Mouse (Mus musculus) MEL (cell line): ENCODE results near the gene Sh3tc1. TPM values are rescaled to one million over a fixed set of nuclear protein-coding genes. Genes with fewer than 3 reads are reported as not detected.

ENCODE experiments used
- DNase-seq: peaks from one replicate; pipeline ENCODE4 v3.0.0; 2011; ENCODE audit warnings: low read depth, low spot score
- H3K27ac ChIP-seq: 2 replicates; pipeline ENCODE4 v1.5.1; 2012; ENCODE audit warnings: low read depth, mild to moderate bottlenecking, control low read depth, low read length, moderate library complexity; ENCODE audit not compliant: control insufficient read depth
- H3K27me3 ChIP-seq, 2 experiments: fragments of 150-350 bp in 1 of 2; sonication (generic) in 1 of 2; 2 replicates each; pipeline ENCODE4 v1.6.1; 2012; ENCODE audit warnings: low read length in 2 of 2, mild to moderate bottlenecking in 2 of 2, improper control_type of control experiment in 1 of 2, moderate library complexity in 1 of 2; ENCODE audit not compliant: insufficient read depth in 2 of 2, control insufficient read depth in 1 of 2
- H3K36me3 ChIP-seq, 2 experiments: 2 replicates each; pipeline ENCODE4 v1.6.1; 2012 to 2014; ENCODE audit warnings: low read length in 2 of 2, improper control_type of control experiment in 1 of 2, inconsistent platforms in 1 of 2, mild to moderate bottlenecking in 1 of 2; ENCODE audit not compliant: insufficient read depth in 2 of 2, control insufficient read depth in 1 of 2
- H3K4me1 ChIP-seq, 2 experiments: fragments of 150-350 bp in 1 of 2; sonication (generic) in 1 of 2; 2 replicates each; pipeline ENCODE4 v1.6.1; 2012; ENCODE audit warnings: low read length in 2 of 2, improper control_type of control experiment in 1 of 2, mild to moderate bottlenecking in 1 of 2; ENCODE audit not compliant: insufficient read depth in 2 of 2, control insufficient read depth in 1 of 2
- H3K4me3 ChIP-seq, 2 experiments: fragments of 150-350 bp in 1 of 2; sonication (generic) in 1 of 2; 2 replicates each; pipeline ENCODE4 v1.5.1; 2012; ENCODE audit warnings: low read depth in 2 of 2, low read length in 2 of 2, mild to moderate bottlenecking in 2 of 2, moderate library complexity in 2 of 2, control low read depth in 1 of 2, improper control_type of control experiment in 1 of 2; ENCODE audit not compliant: control insufficient read depth in 1 of 2, insufficient read depth in 1 of 2
- H3K79me2 ChIP-seq: 2 replicates; pipeline ENCODE4 v1.6.1; 2012; ENCODE audit warnings: mild to moderate bottlenecking, low read length, moderate library complexity; ENCODE audit not compliant: control insufficient read depth, poor library complexity, insufficient read depth
- H3K9ac ChIP-seq: 2 replicates; pipeline ENCODE4 v1.6.1; 2012; ENCODE audit warnings: low read depth, mild to moderate bottlenecking, control low read depth, low read length, moderate library complexity; ENCODE audit not compliant: control insufficient read depth, poor library complexity, severe bottlenecking
- H3K9me3 ChIP-seq: fragments of 150-350 bp; sonication (generic); replicated peaks from 2 replicates; pipeline ENCODE4 v1.6.1; 2012; ENCODE audit warnings: mild to moderate bottlenecking, low read length, improper control_type of control experiment, moderate library complexity; ENCODE audit not compliant: insufficient read depth
- CHD1 ChIP-seq: IDR thresholded peaks from 2 replicates; pipeline ENCODE4 v1.6.1; 2012; ENCODE audit warnings: low read depth, mild to moderate bottlenecking, inconsistent platforms, low read length, improper control_type of control experiment
- CHD2 ChIP-seq: IDR thresholded peaks from 2 replicates; pipeline ENCODE4 v1.6.1; 2011; ENCODE audit warnings: low read length, improper control_type of control experiment
- CTCF ChIP-seq, 3 experiments: IDR thresholded peaks in 2 of 3; conservative IDR thresholded peaks in 1 of 3; 2 replicates each; pipeline ENCODE4 v1.5.1; 2011 to 2012; ENCODE audit warnings: low read length in 3 of 3, low read depth in 2 of 3, mild to moderate bottlenecking in 2 of 3, improper control_type of control experiment in 1 of 3, inconsistent platforms in 1 of 3, mixed read lengths in 1 of 3, moderate library complexity in 1 of 3; ENCODE audit not compliant: control insufficient read depth in 1 of 3, insufficient read depth in 1 of 3, poor library complexity in 1 of 3, severe bottlenecking in 1 of 3
- E2F4 ChIP-seq: IDR thresholded peaks from 2 replicates; pipeline ENCODE4 v1.6.1; 2011; ENCODE audit warnings: low read depth, low read length, improper control_type of control experiment, borderline replicate concordance
- ELF1 ChIP-seq: IDR thresholded peaks from 2 replicates; pipeline ENCODE4 v1.6.1; 2014; ENCODE audit warnings: low read depth, mild to moderate bottlenecking, inconsistent platforms, low read length, improper control_type of control experiment, moderate library complexity
- GABPA ChIP-seq: IDR thresholded peaks from 2 replicates; pipeline ENCODE4 v1.6.1; 2012; ENCODE audit warnings: low read depth, mild to moderate bottlenecking, inconsistent platforms, low read length, improper control_type of control experiment, moderate library complexity
- HCFC1 ChIP-seq: IDR thresholded peaks from 2 replicates; pipeline ENCODE4 v1.6.1; 2012; ENCODE audit warnings: low read depth, mild to moderate bottlenecking, inconsistent platforms, low read length, improper control_type of control experiment, moderate library complexity
- KAT2A ChIP-seq: conservative IDR thresholded peaks from 2 replicates; pipeline ENCODE4 v1.6.1; 2012; ENCODE audit warnings: low read depth, low read length, improper control_type of control experiment, inconsistent platforms
- MAFK ChIP-seq: IDR thresholded peaks from 2 replicates; pipeline ENCODE4 v1.6.1; 2011; ENCODE audit warnings: low read depth, mild to moderate bottlenecking, low read length, improper control_type of control experiment, borderline replicate concordance
- MYB ChIP-seq: IDR thresholded peaks from 2 replicates; pipeline ENCODE4 v1.6.1; 2011; ENCODE audit warnings: mild to moderate bottlenecking, low read depth, low read length, improper control_type of control experiment
- NELFE ChIP-seq: IDR thresholded peaks from 2 replicates; pipeline ENCODE4 v1.6.1; 2011; ENCODE audit warnings: low read depth, low read length, improper control_type of control experiment
- NRF1 ChIP-seq: IDR thresholded peaks from 2 replicates; pipeline ENCODE4 v1.6.1; 2014; ENCODE audit warnings: low read depth, mild to moderate bottlenecking, inconsistent platforms, low read length, improper control_type of control experiment, moderate library complexity; ENCODE audit not compliant: poor library complexity, insufficient read depth, severe bottlenecking
- POLR2A ChIP-seq, 2 experiments: IDR thresholded peaks; 2 replicates each; pipeline ENCODE4 v1.6.1; 2011 to 2012; ENCODE audit warnings: low read length in 2 of 2, mild to moderate bottlenecking in 2 of 2, control low read depth in 1 of 2, improper control_type of control experiment in 1 of 2, low read depth in 1 of 2, moderate library complexity in 1 of 2; ENCODE audit not compliant: control insufficient read depth in 1 of 2, insufficient read depth in 1 of 2, poor library complexity in 1 of 2
- POLR2AphosphoS5 ChIP-seq: IDR thresholded peaks from 2 replicates; pipeline ENCODE4 v1.6.1; 2012; ENCODE audit warnings: low read depth, borderline replicate concordance, mild to moderate bottlenecking, inconsistent platforms, low read length, moderate library complexity, mixed read lengths
- RAD21 ChIP-seq: IDR thresholded peaks from 2 replicates; pipeline ENCODE4 v1.6.1; 2011; ENCODE audit warnings: mild to moderate bottlenecking, low read depth, low read length, improper control_type of control experiment
- SMC3 ChIP-seq: IDR thresholded peaks from 2 replicates; pipeline ENCODE4 v1.6.1; 2011; ENCODE audit warnings: low read depth, low read length, improper control_type of control experiment
- TAL1 ChIP-seq: IDR thresholded peaks from 2 replicates; pipeline ENCODE4 v1.6.1; 2012; ENCODE audit warnings: mild to moderate bottlenecking, inconsistent platforms, low read length, moderate library complexity, mixed read lengths
- UBTF ChIP-seq: IDR thresholded peaks from 2 replicates; pipeline ENCODE4 v1.6.1; 2012; ENCODE audit warnings: low read depth, mild to moderate bottlenecking, inconsistent platforms, low read length, improper control_type of control experiment, moderate library complexity, borderline replicate concordance; ENCODE audit not compliant: insufficient read depth
- USF1 ChIP-seq: IDR thresholded peaks from 2 replicates; pipeline ENCODE4 v1.6.1; 2014; ENCODE audit warnings: low read depth, mild to moderate bottlenecking, inconsistent platforms, low read length, improper control_type of control experiment, moderate library complexity
- ZC3H11A ChIP-seq: IDR thresholded peaks from 2 replicates; pipeline ENCODE4 v1.6.1; 2012; ENCODE audit warnings: low read depth, mild to moderate bottlenecking, inconsistent platforms, low read length, improper control_type of control experiment
- polyA plus RNA-seq, 2 experiments: library from polyadenylated mRNA; stranded (reverse) in 1 of 2; unstranded in 1 of 2; fragments of >175 nt in 1 of 2; fragments of >200 nt in 1 of 2; gene quantifications; 2 replicates each; pipeline versions ENCODE4 v1.2.1 to v1.2.4; 2012; ENCODE audit warnings: low replicate concordance in 2 of 2, low read depth in 1 of 2; ENCODE audit not compliant: insufficient read length in 2 of 2, insufficient read depth in 1 of 2, missing spikeins in 1 of 2
- total RNA-seq: library from RNA; depleted of rRNA; stranded (reverse); fragments of 300-350 nt; gene quantifications from 2 replicates; pipeline ENCODE4 v1.2.3, GENCODE M21; 2012

Sh3tc1 gene
- total and polyA plus RNA-seq, 3 experiments: not detected

GRCm38 (mm10) chr5:35787847-35788246 is 48.1 kb upstream of the Sh3tc1 start:
- H3K27me3 ChIP-seq: no peaks in the 10 kb centered on the region
- H3K9ac ChIP-seq: no peak overlapping the region
- no peaks in the 10 kb centered on the region for H3K79me2 ChIP-seq
- H3K9me3 ChIP-seq: no peaks in the 10 kb centered on the region
- H3K4me3 ChIP-seq: no peak overlapping the region
- no peaks in the 10 kb centered on the region for H3K4me1 ChIP-seq
- no peak for DNase-seq
- no peak overlapping the region for H3K27ac ChIP-seq
- no peaks in the 10 kb centered on the region for H3K36me3 ChIP-seq
- TF ChIP-seq CHD2 (no peak), UBTF (no peak), CHD1 (no peak), MAFK (no peak), POLR2A (IDR thresholded peaks at IDR 0.05; ENCODE audit: control insufficient read depth in 1 of 2, insufficient read depth in 1 of 2, low read depth in 1 of 2, low read length in 2 of 2, poor library complexity in 1 of 2) (no peak), ELF1 (no peak), KAT2A (no peak), USF1 (no peak), CTCF (IDR thresholded peaks at IDR 0.05 in 2 of 3, conservative IDR thresholded peaks at IDR 0.05 in 1 of 3; ENCODE audit: control insufficient read depth in 1 of 3, insufficient read depth in 1 of 3, low read depth in 2 of 3, low read length in 3 of 3, poor library complexity in 1 of 3, severe bottlenecking in 1 of 3) (no peak), SMC3 (no peak), NRF1 (no peak), ZC3H11A (no peak)

GRCm38 (mm10) chr5:35785853-35786252 is 46.1 kb upstream of the Sh3tc1 start:
- H3K4me1 ChIP-seq: no peaks in the 10 kb centered on the region
- DNase-seq: no peak

More at GRCm38 (mm10) chr5:35785853-35786252, 46.1 kb upstream of the Sh3tc1 start:
- Histone ChIP-seq H3K9me3 (no peaks in the 10 kb centered on the region), H3K27me3 (no peaks in the 10 kb centered on the region)
- TF ChIP-seq KAT2A: no peak
- TF ChIP-seq NELFE: no peak
- no peak for TF ChIP-seq CHD1
- TF ChIP-seq MAFK: no peak
- TF ChIP-seq RAD21: no peak
- no peak for TF ChIP-seq GABPA
- no peak for TF ChIP-seq E2F4
- TF ChIP-seq MYB: no peak
- no peak for TF ChIP-seq TAL1
- no peak for TF ChIP-seq HCFC1
- no peak for TF ChIP-seq POLR2AphosphoS5
- TF ChIP-seq, all 39 proteins: peak for 0
- Histone ChIP-seq H3K9ac (no peak overlapping the region), H3K79me2 (no peaks in the 10 kb centered on the region), H3K4me3 (no peak overlapping the region), H3K36me3 (no peaks in the 10 kb centered on the region), H3K27ac (no peak overlapping the region)
